Mouse (Mus musculus): Measurements from ENCODE around the gene Sec24c.

Sec24c gene

GRCm38 (mm10) chr14:20733952-20734774 is 60.1 kb downstream of the Sec24c start, which contains the start of gene Ndst2:
Gene Ndst2 (minus strand): TSS chr14:20734562.
- DNase-seq (ENCODE audit: low spot score in 2 of 2), result peak; percentile 72 to 82

GRCm38 (mm10) chr14:20735052-20735451 is 60.9 kb downstream of the Sec24c start:
- no peak for DNase-seq (ENCODE audit: low spot score in 2 of 2)

GRCm38 (mm10) chr14:20735892-20736390 is 61.8 kb downstream of the Sec24c start:
- no peak for DNase-seq (ENCODE audit: low spot score in 2 of 2)

- DNase-seq (ENCODE audit: low spot score in 2 of 2), result peak in 1 of 2 experiments; percentile 55
Measured at GRCm38 (mm10) chr14:20737306-20737705, 63.2 kb downstream of the Sec24c start.

- DNase-seq (ENCODE audit: low spot score in 2 of 2), result no peak
Measured at GRCm38 (mm10) chr14:20738511-20738910, 64.4 kb downstream of the Sec24c start.

GRCm38 (mm10) chr14:20741301-20741700 is 67.2 kb downstream of the Sec24c start:
- DNase-seq (ENCODE audit: low spot score in 2 of 2), result no peak

- no peak for DNase-seq (ENCODE audit: low spot score in 2 of 2)
Measured at GRCm38 (mm10) chr14:20743614-20744013, 69.5 kb downstream of the Sec24c start.

All from cerebellum, postnatal 4 days (tissue).